Mouse (Mus musculus): ENCODE results near the gene Traf3ip3. TPM values are rescaled to one million over a fixed set of nuclear protein-coding genes. Genes with fewer than 3 reads are reported as not detected.

The Traf3ip3 gene
- 1 to 10 TPM; 1.4 to 6.0 (median 2.1) TPM for total RNA-seq (2022)

DNA sequence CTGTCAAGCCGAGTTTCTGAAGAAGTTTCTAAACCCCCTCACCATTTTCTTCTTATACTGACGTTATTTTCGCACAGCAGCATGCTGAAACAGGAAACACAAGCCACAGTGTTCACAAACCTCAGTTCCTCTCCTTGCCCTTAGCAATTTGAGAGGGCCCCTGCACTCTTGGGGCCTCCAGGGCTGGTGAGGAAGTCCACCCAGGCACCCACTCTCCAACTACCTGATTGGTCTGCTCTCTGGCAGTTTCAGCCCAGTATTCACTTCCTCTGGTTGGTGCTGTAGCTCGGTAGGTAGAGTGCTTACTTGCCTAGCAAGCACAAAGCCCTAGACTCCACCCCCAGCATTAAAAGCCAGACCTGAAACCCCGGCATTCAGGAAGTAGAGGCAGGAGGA lies at the start of gene Traf3ip3:
Gene Traf3ip3, minus strand, starts transcription at position 321 of the 396 bp plus-strand sequence.
- no peak for DNase-seq (ENCODE audit: low spot score in 2 of 2)

DNA sequence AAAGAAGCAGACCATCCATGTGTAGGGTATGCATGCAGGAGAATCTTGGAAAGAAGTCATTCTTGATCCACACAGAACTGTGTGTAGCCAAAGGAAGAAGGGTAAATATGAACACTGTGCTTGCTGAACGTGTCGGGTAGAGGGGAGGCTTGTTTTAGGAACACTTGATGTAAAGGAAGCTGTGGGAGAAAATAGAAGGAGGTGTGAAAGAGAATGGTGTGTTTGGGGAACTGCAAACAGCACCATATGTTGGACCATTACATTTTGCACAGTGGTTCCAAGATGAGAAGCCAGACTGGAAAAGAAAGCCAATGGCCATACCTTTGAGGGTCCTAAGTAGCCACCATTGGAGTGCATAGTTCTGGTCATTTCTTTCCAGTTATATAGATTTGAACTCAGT lies 48.5 kb upstream of the Traf3ip3 start:
- DNase-seq (ENCODE audit: low spot score in 2 of 2) = peak in 1 of 2 experiments; percentile 34

DNA sequence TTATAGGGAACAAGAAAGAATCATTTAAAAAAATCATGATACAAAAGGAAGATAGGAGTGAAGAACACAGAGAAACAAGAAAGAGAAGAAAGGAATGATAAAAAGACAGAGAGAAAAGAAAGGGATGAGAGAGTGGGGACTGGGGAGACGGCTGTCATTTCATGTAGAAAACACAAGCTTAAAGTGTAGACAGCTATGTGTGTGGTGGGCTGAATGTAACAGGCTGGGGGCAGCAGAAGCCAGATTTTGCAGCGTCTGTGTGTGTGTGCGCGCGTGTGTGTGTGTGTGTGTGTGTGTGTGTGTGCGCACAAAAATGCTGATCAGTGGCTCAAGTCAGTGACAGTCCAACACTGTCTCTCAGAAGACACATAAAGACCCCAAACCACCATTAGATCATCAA lies 42.7 kb upstream of the Traf3ip3 start:
- no peak for DNase-seq (ENCODE audit: low spot score in 2 of 2)

DNA sequence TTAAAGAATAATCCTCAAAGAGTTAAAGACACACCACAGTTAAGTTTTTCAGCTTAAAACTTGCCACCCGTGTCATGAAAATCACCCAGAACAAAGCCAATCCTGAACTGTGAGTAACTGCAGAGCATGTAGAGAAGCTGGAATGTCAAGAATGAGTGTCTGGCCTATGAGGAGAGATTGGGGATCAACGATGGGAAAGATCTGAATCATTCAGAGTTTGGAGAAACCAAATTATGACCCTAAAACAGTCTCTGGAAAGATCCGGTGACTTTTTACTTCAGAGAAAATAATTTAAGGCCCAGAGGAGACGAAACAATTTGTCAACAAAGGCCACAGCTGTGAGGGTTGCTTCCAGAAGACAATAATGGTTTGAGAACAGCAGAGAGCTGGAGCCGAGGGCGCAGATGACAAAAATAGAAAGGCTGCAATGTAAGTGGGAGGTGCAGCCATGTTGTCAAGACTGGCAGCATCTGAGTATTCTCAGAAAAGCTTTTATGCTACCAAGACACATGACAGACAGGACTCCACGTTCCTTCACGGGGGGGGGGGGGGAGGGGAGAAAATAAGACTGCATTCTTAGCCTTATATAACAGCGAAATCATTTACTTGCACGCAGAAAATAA lies 42.2 kb upstream of the Traf3ip3 start:
- DNase-seq (ENCODE audit: low spot score in 2 of 2) = no peak

DNA sequence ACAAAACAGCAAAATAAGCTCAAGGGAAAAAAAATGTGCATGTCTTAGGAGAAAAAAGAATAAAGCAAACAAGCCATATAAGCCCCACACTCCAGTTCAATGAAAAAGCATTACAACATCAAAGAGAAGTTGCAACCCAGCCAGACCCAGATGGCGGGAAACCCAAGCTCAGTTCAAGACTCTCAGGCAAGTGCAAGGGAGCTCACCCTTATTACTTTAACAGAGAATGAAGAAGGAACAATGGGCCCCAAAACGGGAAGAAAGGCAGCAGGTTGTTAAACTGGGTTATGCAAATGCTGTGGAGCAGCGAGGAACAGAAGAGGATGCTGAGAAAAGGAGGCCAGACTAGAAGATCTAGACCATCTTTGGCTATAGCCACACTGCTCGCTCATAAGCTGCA lies 41.4 kb upstream of the Traf3ip3 start:
- no peak for DNase-seq (ENCODE audit: low spot score in 2 of 2)

DNA sequence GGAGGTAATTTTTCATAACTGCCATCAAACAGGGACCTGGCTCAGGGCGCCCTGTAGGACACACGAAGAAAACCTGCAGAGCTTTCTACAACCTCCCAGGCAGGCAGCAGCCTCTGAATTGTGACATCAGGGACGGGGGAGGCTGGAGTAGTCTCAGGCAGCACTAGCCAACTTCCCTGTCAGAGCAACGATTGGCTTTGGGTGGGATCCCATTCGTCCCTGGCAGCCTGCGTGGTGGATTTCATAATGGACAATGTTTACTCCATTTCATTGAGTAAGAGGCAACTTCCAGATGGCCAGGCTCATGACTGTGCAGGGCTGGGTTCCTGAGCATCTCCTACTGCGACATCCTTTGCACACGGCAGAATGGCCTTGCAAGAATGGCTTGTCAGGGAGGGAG lies 40.7 kb upstream of the Traf3ip3 start:
- DNase-seq (ENCODE audit: low spot score in 2 of 2) = peak; percentile 56 to 92

DNA sequence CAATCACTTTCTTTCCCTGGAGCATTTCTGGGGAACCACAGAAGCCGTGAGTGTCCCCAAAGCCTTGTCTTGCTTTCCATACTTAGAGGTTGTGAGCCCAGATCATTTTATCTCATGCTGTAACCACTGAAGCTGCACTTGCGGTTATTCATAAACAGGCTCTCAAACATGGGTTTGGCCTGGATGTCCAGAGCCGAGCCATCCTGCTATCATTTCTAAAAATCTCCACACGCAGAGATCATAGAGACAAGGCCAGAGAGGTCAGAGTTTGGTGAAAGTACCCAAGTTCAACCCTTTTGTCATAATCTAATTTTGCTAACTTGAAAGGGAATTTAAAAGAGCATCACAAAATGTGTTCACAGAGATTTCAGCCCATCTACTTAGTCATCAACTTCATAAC lies 39.9 kb upstream of the Traf3ip3 start:
- DNase-seq (ENCODE audit: low spot score in 2 of 2) = no peak

DNA sequence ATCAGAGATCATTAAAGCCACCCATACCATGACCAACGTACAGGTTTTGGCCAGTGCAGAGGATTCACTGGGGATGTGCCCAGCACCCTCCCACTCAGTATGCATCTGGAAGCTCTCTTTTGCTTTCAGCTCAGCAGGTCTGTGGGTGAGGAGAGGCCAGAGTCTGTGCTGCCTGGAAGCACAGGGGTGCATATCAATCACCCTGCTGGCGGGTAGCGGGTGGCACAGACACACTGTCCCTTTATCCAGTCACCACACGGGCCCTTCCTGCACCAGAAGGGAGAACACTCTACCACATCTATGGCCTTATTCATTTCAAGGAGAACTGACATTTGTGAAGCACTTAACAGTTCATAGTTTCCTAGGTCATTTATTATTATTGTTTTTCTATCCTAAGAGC lies 36.9 kb upstream of the Traf3ip3 start:
- DNase-seq (ENCODE audit: low spot score in 2 of 2) = peak in 1 of 2 experiments; percentile 45

DNA sequence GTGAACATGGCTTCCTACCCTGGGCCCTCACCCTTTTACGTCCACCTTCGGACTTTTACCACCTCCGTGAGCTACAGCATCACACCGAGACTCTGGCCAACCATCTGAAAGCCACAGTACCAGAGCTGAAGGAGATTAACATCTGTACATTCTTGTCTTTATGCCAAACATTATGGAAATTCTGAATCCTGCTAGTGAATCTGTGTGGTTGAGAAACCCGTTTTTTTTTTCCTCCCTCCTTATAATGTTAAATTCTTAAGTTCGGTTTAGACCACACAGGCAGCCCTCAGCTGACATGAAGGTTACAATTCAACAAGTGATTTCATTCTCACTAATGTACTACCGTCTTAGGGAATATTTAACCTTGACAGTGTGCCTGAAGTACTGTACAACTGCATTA lies 33.4 kb upstream of the Traf3ip3 start:
- DNase-seq (ENCODE audit: low spot score in 2 of 2) = no peak

DNA sequence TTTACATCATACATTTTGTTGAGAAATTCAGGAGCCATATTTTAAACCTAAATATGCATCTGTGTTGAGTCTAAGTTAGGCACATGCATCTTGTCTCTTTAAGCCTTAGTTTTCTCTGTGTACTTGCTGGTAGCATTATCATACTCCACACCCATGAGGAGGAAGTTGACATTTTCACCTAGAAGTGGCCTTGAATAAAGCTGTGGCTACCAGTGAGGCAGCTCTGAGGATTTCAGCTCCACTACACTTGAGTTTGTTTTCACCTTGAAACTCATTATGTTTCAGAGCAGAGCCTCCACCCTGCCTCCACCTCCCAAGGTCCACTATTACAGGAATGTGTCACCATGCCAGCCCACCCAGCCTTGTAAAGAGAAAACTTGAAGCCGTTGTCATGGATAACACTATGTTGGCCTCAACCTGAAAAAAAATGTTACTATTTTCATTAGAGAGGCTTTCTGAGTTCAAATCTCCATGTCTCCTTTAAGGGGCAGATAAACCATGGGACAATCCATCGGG lies 32.7 kb upstream of the Traf3ip3 start:
- no peak for DNase-seq (ENCODE audit: low spot score in 2 of 2)

DNA sequence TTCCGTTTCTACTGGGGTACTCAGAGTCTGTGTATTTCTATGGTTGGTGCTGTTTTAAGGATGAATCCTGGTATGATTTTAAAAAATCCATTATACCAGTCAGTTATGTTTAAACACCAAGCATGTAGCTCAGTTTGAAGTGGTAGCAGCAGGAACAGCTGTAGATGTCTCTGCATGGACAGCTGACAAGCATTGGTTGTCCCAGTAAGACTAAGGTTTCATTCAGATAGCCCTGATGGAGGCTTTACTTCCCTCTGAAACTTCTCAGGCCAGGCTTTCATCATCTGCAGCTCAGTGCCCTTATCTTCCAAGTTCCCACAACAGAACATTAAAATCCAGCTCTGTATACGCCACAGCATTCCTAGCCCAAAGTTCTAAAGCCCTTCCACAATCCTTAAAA lies 31.2 kb upstream of the Traf3ip3 start:
- DNase-seq (ENCODE audit: low spot score in 2 of 2) = no peak

DNA sequence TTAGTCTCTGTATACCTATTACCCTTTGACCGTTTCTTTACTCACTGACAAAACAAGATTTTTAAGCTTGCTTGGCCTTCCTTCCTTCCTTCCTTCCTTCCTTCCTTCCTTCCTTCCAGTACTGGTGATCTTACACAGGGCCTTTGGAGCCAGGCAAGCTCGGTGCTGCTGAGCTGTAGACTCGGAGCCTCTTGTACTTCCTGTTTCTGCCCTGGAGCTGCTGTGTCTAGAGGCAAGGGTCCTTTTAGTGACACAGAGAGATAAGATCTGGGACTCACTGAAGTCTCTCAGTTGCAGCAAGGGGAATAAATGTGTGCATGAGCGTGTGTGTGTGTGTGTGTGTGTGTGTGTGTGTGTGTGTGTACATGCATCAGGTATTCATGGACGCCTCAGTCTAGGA lies 29.4 kb upstream of the Traf3ip3 start:
- DNase-seq (ENCODE audit: low spot score in 2 of 2) = no peak

DNA sequence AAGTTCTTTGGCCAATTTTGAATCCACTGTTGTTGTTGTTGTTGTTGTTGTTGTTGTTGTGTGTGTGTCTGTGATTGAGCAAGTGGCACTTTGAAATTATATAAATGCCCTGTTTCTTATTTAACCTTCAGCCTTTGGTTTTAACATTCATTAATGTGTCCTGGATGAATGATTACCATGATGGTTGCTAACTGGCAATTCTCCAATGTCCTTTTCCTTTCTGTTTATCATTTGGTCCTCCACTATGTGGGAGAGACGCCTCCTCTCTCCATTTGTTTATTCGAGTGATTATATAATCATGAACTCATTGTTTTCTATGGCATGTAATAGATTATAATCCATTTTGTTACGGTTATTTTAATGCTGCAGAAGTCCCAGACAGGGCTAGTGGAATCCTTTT lies 29.0 kb upstream of the Traf3ip3 start:
- DNase-seq (ENCODE audit: low spot score in 2 of 2) = no peak

DNA sequence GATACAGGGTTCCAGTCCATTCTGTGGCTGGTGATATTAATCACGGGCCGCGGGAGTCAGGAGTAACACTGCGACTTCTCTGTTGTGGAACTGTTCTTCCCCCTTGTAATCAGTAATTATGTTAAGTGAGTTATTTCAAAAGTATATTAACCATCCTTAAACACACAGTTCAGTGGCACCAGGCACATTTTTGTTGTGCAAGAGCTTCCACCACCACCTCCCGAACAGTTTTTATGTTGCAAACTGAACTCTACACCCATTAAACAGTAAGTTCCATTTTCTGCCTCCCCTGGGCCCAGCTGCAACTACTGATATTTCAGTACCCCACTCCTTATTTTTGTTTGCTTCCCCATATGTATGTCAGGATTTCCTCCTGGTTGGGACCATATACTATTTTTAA lies 28.1 kb upstream of the Traf3ip3 start:
- DNase-seq (ENCODE audit: low spot score in 2 of 2) = no peak

DNA sequence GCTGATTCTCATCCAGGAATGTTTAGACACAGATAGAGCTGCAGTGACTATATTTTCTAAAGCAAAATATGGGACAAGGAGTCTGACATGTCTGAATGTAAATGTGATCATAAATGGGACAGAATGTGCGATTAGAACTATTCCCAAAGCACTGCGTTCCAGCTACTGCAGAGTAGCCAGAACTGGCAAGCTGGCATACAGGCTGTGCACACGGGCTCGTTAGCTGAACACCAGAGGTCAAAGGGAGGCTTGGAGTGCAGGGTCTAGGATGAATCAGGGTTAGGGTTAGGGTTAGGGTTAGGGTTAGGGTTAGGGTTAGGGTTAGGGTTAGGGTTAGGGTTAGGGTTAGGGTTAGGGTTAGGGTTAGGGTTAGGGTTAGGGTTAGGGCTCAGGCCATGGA lies 26.0 kb upstream of the Traf3ip3 start:
- no peak for DNase-seq (ENCODE audit: low spot score in 2 of 2)

DNA sequence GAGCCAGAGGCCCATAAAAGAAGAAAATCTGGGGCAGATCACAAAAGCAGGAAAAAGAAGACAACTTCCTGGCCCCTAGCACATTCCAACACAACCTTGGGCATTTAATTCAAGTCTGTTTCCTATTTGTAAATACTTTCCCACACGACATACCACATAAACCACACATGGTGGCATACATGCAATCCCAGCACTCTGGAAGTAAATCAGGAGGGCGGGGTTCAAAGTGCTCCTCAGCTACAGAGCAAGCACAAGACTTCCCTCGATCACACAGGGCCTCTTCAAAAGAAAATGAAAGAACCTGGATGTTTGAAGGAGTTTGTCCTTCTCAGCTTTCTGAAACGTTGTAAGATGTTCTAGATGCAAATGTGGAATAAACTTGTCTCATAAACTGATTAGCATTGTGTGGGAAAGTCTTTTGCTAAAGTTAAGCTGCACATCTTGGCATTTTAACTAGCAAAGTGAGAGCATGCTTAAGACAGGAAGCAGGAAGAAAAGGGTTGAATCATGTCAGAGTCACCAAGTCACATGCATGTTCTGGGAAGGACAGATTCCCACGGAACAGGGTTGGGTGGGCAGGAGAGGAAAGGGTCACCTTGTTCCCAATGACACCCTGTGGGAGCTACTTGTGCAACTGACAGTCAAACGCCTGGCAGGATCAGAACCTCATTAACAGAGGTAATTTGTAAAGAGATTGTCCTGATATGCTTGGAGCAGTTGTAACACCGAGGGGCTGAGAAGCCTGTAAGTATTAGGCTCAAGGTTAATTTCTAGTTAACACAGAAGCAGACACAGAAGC lies 25.4 kb upstream of the Traf3ip3 start:
- no peak for DNase-seq (ENCODE audit: low spot score in 2 of 2)

DNA sequence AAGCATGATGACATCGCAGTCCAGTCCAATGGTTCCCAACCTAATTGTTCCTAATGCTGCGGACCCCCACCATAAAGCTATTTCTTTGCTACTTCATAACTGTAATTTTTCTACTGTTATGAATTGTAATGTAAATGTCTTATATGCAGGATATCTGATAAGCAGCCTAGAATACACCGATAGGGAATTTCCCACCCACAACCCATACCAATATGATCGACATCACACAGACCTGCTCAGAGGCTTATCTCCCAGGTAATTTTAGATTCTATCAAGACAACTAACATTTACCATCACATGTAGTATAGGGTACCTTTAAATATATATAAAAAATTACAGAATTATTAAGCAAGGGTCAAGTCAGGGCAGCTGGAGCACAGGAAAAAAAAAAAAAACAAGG lies 24.6 kb upstream of the Traf3ip3 start:
- no peak for DNase-seq (ENCODE audit: low spot score in 2 of 2)

DNA sequence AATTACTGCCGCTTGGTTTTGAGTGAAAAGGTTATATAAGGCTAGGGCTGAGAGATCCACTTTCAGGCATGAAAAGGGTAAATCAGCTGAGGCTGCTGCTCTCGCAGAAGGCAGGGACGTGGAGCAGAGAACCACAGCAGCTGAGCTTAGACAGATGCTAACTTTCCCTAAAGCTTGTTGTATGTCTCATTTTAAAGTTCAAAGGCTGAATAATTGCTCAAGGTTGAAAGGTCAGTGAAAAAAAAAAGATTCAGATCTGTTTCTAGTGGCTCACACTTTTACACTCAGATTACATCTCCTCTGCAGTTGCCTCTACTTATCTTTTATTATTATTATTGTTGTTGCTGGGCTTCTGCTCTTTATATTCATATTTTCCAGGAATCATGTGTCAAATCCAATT lies 24.0 kb upstream of the Traf3ip3 start:
- no peak for DNase-seq (ENCODE audit: low spot score in 2 of 2)

DNA sequence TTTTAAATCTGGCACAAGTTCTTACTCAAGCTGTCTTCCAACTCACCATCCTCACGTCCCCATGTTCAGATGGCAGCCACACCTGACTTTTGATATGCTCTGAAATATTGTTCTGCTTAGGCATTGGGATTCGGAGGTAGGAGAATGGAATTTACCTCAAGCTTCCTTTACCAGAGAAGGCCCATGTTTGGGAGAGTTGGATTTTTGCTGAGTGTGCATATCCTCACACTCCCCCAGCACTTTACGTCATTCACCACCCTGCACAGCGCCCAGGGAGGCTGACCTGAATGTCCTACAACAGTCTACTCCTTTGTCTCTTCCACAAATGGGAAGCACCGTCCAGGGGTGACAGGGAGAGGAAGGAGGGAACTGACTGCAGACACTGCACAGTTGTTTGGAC lies 18.9 kb upstream of the Traf3ip3 start:
- DNase-seq (ENCODE audit: low spot score in 2 of 2) = no peak

DNA sequence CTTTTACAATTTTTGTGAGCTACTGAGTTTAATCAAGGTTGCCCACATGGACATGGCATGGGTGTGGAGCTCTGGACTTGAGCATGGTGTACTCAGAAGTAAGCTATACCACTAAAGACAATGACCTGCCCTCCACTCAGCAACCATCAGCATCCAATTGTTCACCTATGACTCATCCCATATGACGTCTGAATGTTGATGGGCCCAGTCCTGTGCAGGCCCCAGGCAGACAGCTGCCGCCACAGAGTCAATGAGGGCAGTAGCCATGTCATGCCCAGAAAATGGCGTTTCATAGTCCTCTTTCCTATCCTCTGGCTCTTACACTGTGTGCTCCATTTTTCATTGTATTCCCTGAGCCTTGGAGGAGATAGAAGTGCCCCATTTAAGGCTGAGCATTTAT lies 14.5 kb upstream of the Traf3ip3 start:
- no peak for DNase-seq (ENCODE audit: low spot score in 2 of 2)

DNA sequence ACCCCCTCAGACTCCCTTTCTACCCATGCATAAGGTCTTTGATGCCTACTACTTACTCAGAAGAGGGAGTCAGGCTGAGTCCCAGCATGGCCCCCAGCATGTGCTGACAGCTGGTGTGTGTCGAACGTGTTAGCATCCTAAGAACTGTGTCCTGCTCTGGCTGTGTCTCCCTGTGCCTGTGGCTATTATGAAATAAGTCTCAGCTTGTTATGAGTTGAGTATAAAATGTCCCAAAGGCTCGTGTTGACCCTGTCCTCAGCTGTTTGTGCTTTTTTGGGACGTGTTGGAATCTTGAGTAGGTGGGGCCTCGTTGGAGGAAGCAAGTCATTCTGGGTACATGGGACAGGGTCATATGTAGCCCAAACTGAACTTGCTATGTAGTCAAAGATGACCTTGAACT lies 12.6 kb upstream of the Traf3ip3 start:
- no peak for DNase-seq (ENCODE audit: low spot score in 2 of 2)

DNA sequence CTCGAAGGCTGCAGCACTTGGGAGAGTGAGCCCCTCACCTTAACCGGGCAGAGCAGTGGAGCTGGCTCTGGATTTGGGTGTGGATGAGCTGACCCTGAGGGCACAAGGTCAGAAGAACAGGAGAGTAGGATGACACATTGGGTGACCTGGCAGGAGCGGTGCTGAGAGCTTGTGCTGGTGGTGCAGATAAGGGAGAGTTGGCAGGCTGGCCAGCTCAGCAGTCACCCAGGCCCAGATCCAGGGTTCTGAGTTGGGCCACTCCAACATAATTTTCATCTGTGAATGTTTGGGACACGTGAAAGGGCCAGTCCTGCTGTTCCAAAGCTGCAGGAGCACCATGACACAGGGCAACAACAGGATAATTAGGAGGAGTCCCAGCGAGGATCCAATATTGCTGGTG lies 9.9 kb upstream of the Traf3ip3 start:
- DNase-seq (ENCODE audit: low spot score in 2 of 2) = no peak

DNA sequence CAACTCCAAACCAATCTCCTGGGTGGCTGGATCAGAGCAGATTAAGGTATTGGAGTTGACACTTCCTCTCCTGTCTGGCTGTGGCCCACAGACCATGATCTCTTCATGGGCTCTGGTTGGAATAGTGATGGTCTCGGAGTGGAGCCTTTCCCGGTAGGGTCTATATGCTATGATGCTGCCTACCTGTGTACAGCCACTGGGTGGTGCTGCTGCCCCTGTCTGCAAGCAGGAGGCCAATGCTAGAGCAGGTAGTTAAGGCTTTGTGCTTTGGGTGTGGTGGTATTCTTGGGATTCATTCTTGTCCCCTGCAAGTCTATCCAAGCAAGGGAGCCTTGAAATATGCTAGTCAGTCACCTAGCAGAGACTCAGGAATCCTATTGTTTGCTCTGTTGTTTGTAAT lies 6.7 kb upstream of the Traf3ip3 start:
- peak; percentile 31 for DNase-seq (ENCODE audit: low spot score in 2 of 2)
